ENCODE assay signal across 19 mouse cellular contexts in genomic region chr11:53182177-53182852, GRCm38 (mm10).
DNase-seq lines count a peak whose midpoint lies in the region; TF ChIP-seq lines count a peak whose summit lies in the region.
"Had no signal": no experiment of that assay in that cellular context is flagged by ENCODE, and none has a peak within 500 bp of the region (broad histone marks: within the 10 kb centered on the region; RNA-seq: fewer than 3 reads in every experiment).

No protein-coding gene starts in this region.

- 78% methylated on average over 13 of the region's 13 CpGs for WGBS in heart, embryonic 10.5 days
- WGBS in liver, adult 2 months: 72% methylated on average over 13 of the region's 13 CpGs
- 86% methylated on average over 13 of the region's 13 CpGs for WGBS in spleen, adult 2 months
- WGBS in small intestine, adult 2 months: 77% methylated on average over 13 of the region's 13 CpGs

- no peak for TF ChIP-seq CTCF in liver, adult 2 months (IDR thresholded peaks at IDR 0.05; ENCODE audit: low read depth, low read length)
- TF ChIP-seq CTCF in spleen, adult 2 months (IDR thresholded peaks at IDR 0.05; ENCODE audit: extremely low read depth, insufficient read depth, insufficient read length, insufficient replicate concordance): no peak
- TF ChIP-seq CTCF in small intestine, adult 2 months (IDR thresholded peaks at IDR 0.05; ENCODE audit: extremely low read depth, insufficient read length, insufficient replicate concordance, low read depth, low read length): no peak

- no peak overlapping the region for H3K4me3 ChIP-seq in heart, embryonic 10.5 days
- no peak overlapping the region for H3K4me3 ChIP-seq in liver, adult 2 months (ENCODE audit: insufficient read depth, low read depth, low read length)
- H3K4me3 ChIP-seq in spleen, adult 2 months (ENCODE audit: extremely low read depth, insufficient read depth, insufficient read length): no peak overlapping the region
- H3K4me3 ChIP-seq in small intestine, adult 2 months (ENCODE audit: low read depth, low read length): no peak overlapping the region
- H3K4me3 ChIP-seq: erythroblast, embryonic 14.5 days; forebrain, embryonic 12.5 days; heart, embryonic 12.5 days; hindbrain, embryonic 10.5 days; limb, embryonic 13.5 days; neural tube, embryonic 13.5 days had no signal

- no peak overlapping the region for H3K27ac ChIP-seq in heart, embryonic 10.5 days
- H3K27ac ChIP-seq in liver, adult 2 months (replicated peaks; ENCODE audit: insufficient read depth, low read depth, low read length): no peak overlapping the region
- peak overlapping the region; percentile 86; the same call in 1 of the 2 replicates for H3K27ac ChIP-seq in spleen, adult 2 months (ENCODE audit: insufficient read depth, low read length)
- peak overlapping the region; percentile 39 for H3K27ac ChIP-seq in small intestine, adult 2 months (ENCODE audit: insufficient read depth, low read depth, low read length)
- H3K27ac ChIP-seq: forebrain, embryonic 12.5 days; limb, embryonic 13.5 days; liver, embryonic 14.5 days; neural tube, embryonic 13.5 days had no signal

- no peaks in the 10 kb centered on the region for H3K27me3 ChIP-seq in heart, embryonic 10.5 days (ENCODE audit: insufficient read depth, poor library complexity, severe bottlenecking)
- H3K27me3 ChIP-seq in liver, adult 2 months (ENCODE audit: control insufficient read depth, insufficient read depth, low read length): no peaks in the 10 kb centered on the region
- no peaks in the 10 kb centered on the region for H3K27me3 ChIP-seq in spleen, adult 2 months (ENCODE audit: control insufficient read depth, insufficient read depth, low read length)
- no peaks in the 10 kb centered on the region for H3K27me3 ChIP-seq in small intestine, adult 2 months (ENCODE audit: control insufficient read depth, insufficient read depth, low read length)
- H3K27me3 ChIP-seq: forebrain, embryonic 12.5 days; heart, embryonic 12.5 days; limb, embryonic 13.5 days; neural tube, embryonic 13.5 days had no signal

- H3K4me1 ChIP-seq in heart, embryonic 10.5 days: peaks cover 27% of the 10 kb centered on the region
- H3K4me1 ChIP-seq in liver, adult 2 months (ENCODE audit: control insufficient read depth, insufficient read depth, low read length): no peaks in the 10 kb centered on the region
- H3K4me1 ChIP-seq in spleen, adult 2 months (ENCODE audit: control insufficient read depth, insufficient read depth, insufficient read length): peaks cover 36% of the 10 kb centered on the region; the same call in 1 of the 2 replicates
- no peaks in the 10 kb centered on the region for H3K4me1 ChIP-seq in small intestine, adult 2 months (ENCODE audit: control insufficient read depth, insufficient read depth, insufficient read length, low read length)
- H3K4me1 ChIP-seq: limb, embryonic 13.5 days had no signal

- no peak for TF ChIP-seq POLR2A in liver, adult 2 months (IDR thresholded peaks at IDR 0.05; ENCODE audit: extremely low read depth, insufficient read depth, low read length)
- no peak for TF ChIP-seq POLR2A in spleen, adult 2 months (IDR thresholded peaks at IDR 0.05; ENCODE audit: low read depth, low read length)
- no peak for TF ChIP-seq POLR2A in small intestine, adult 2 months (IDR thresholded peaks at IDR 0.05; ENCODE audit: low read depth, low read length)

- H3K9ac ChIP-seq in liver, adult 2 months (ENCODE audit: low read depth, low read length): no peak overlapping the region
- H3K9ac ChIP-seq: forebrain, embryonic 12.5 days; heart, embryonic 12.5 days; limb, embryonic 13.5 days; liver, embryonic 14.5 days; neural tube, embryonic 13.5 days had no signal

- intact Hi-C loops in heart, postnatal 36 days (cut with DNase I): no loop called here

- peak; percentile 58 for DNase-seq in heart, embryonic 10.5 days (ENCODE audit: low spot score)
- no peak for DNase-seq in heart, postnatal 36 days
- peak; percentile 1 for DNase-seq in liver, adult 2 months (ENCODE audit: extremely low read depth, low read depth, low spot score)
- no peak for DNase-seq in liver
- no peak for DNase-seq in spleen, adult 2 months (ENCODE audit: low read depth in 1 of 2, low spot score in 2 of 2)
- no peak for DNase-seq in spleen, postnatal 14 days (ENCODE audit: low spot score in 2 of 2)
- no peak for DNase-seq in right cerebral cortex, postnatal 14 days
- DNase-seq: adrenal gland, adult 2 months; cerebellum, adult 2 months; kidney, adult 9 months; thymus, postnatal 14 days had no signal

- no peaks in the 10 kb centered on the region for H3K79me2 ChIP-seq in liver, adult 2 months (ENCODE audit: control insufficient read depth, insufficient read depth, low read length)

- H3K9me3 ChIP-seq in heart, embryonic 10.5 days: no peaks in the 10 kb centered on the region
- H3K9me3 ChIP-seq: forebrain, embryonic 12.5 days; heart, embryonic 12.5 days; hindbrain, embryonic 10.5 days; limb, embryonic 13.5 days; neural tube, embryonic 13.5 days had no signal

- 0 out of 2 replicates have a peak, but pooled peaks cover 3% of the 10 kb centered on the region for H3K36me3 ChIP-seq in heart, embryonic 10.5 days
- H3K36me3 ChIP-seq in liver, adult 2 months (ENCODE audit: control insufficient read depth, insufficient read depth, low read length): no peaks in the 10 kb centered on the region
- no peaks in the 10 kb centered on the region for H3K36me3 ChIP-seq in spleen, adult 2 months (ENCODE audit: control insufficient read depth, insufficient read depth, low read length)
- no peaks in the 10 kb centered on the region for H3K36me3 ChIP-seq in small intestine, adult 2 months (ENCODE audit: control insufficient read depth, insufficient read depth, low read length)
- H3K36me3 ChIP-seq: forebrain, embryonic 12.5 days; heart, embryonic 12.5 days; hindbrain, embryonic 10.5 days; limb, embryonic 13.5 days; neural tube, embryonic 13.5 days had no signal

Comparison
In these comparisons a context has a peak if more than half of its experiments do, and no peak if none do; other contexts are left out.
1. DNase-seq: peak in heart, embryonic 10.5 days (single experiment) and liver, adult 2 months (single experiment); none in heart, postnatal 36 days (0 of 2), liver (single experiment), spleen, adult 2 months (0 of 2), spleen, postnatal 14 days (0 of 2) and right cerebral cortex, postnatal 14 days (single experiment).
2. H3K27ac ChIP-seq: peak in spleen, adult 2 months (single experiment) and small intestine, adult 2 months (single experiment); none in heart, embryonic 10.5 days (single experiment) and liver, adult 2 months (single experiment).